Mouse (Mus musculus) gastrocnemius, adult 2 months (tissue): ENCODE results near the gene Atp5h. TPM values are rescaled to one million over a fixed set of nuclear protein-coding genes. Genes with fewer than 3 reads are reported as not detected.

ENCODE experiments used
- DNase-seq: peaks from one replicate; pipeline ENCODE4 v3.0.0; 2022
- H3K27ac ChIP-seq: fragments of 200-600 bp; 2 replicates; pipeline ENCODE4 v1.8.1; 2022; ENCODE audit warnings: mild to moderate bottlenecking
- H3K4me3 ChIP-seq: fragments of 200-600 bp; 2 replicates; pipeline ENCODE4 v1.8.1; 2022; ENCODE audit warnings: mild to moderate bottlenecking, moderate library complexity
- CTCF ChIP-seq: fragments of 200-600 bp; IDR thresholded peaks from 2 replicates; pipeline ENCODE4 v1.8.1; 2022; ENCODE audit warnings: antibody characterized with exemption, mild to moderate bottlenecking, moderate library complexity
- intact Hi-C: fragments of 180-260 bp; cut with DNase I; formaldehyde crosslinking; loops from one replicate; pipeline ENCODE4 v1.15.1; 2025
- total RNA-seq, 2 experiments: library from RNA; stranded (reverse); gene quantifications; 2 replicates each; pipeline ENCODE4 v1.2.3; 2021

The Atp5h gene
- total RNA-seq, 2 experiments from 2014 or later = 680 to 956 TPM

GRCm38 (mm10) chr11:115382891-115383290, 36.9 kb downstream of the Atp5h start:
- intact Hi-C loops = loop anchor here (10.0 kb wide), 1 partner anchor 708 kb away; the partner anchor contains the start of gene Ttyh2
- no peak for DNase-seq
- Histone ChIP-seq H3K4me3 (peak overlapping the region; percentile 92), H3K27ac (peak overlapping the region; percentile 89)
- no peak for TF ChIP-seq CTCF

GRCm38 (mm10) chr11:115381743-115382539, 37.8 kb downstream of the Atp5h start, which contains the start of gene Cdr2l:
Cdr2l (plus strand) TSS chr11:115381916.
- Histone ChIP-seq H3K4me3 (peak within 1 kb of the TSS; percentile 92), H3K27ac (peak within 1 kb of the TSS; percentile 89)
- no peak for TF ChIP-seq CTCF
- peak; percentile 94 for DNase-seq
- intact Hi-C loops = loop anchor here (10.0 kb wide), 1 partner anchor 707 kb away; the partner anchor contains the start of gene Ttyh2

DNA sequence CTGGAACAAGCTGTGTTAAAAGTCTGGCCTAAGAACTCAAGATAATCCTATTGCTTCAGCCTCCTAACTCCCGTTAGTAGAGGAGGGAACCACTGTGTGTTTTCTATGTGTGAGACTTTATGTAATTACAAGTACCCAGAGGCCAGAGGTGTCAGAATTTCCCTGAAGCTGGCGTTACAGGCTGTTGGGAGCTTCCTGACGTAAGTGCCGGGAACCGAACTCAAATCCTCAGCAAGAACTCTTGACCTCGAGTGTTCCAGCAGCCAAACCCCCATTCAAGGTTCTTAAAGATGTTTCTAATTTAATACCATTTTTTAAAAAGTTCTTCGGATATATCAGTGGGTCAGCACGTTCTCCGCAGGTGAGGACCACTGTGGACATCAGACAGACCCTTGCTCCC, 38.5 kb downstream of the Atp5h start:
- TF ChIP-seq CTCF = no peak
- Histone ChIP-seq H3K27ac (peak overlapping the region; percentile 89), H3K4me3 (peak overlapping the region; percentile 92)
- no peak for DNase-seq
- intact Hi-C loops = loop anchor here (10.0 kb wide), 1 partner anchor 706 kb away; the partner anchor contains the start of gene Ttyh2

- no peak for TF ChIP-seq CTCF
- Histone ChIP-seq H3K27ac (no peak overlapping the region), H3K4me3 (no peak overlapping the region)
- no peak for DNase-seq
- intact Hi-C loops = no loop called here
Measured at GRCm38 (mm10) chr11:115377854-115378253, 41.9 kb downstream of the Atp5h start.

GRCm38 (mm10) chr11:115377254-115377653, 42.5 kb downstream of the Atp5h start:
- H3K4me3 ChIP-seq = no peak overlapping the region
- no peak overlapping the region for H3K27ac ChIP-seq
- intact Hi-C loops = no loop called here
- TF ChIP-seq CTCF = no peak
- no peak for DNase-seq

DNA sequence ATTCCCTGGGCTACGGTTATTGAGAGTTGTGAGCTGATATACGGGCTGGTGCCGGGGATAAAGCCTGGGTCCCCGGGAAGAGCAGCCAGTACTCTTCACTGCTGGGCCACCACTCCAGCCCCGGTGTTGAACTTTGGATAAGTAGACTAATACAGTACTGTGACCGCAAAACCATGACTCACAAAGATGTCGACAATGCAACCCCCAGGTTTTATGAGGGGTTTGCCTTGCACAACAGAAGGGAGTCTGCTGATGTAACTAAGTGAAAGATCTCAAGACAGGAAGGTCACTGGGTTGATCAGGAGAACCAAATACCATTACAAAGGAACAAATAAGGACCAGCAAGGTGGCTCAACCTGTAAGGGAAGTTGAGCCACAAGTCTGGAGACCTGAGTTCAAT, 43.0 kb downstream of the Atp5h start:
- DNase-seq = no peak
- intact Hi-C loops = no loop called here
- Histone ChIP-seq H3K27ac (no peak overlapping the region), H3K4me3 (no peak overlapping the region)
- no peak for TF ChIP-seq CTCF

DNA sequence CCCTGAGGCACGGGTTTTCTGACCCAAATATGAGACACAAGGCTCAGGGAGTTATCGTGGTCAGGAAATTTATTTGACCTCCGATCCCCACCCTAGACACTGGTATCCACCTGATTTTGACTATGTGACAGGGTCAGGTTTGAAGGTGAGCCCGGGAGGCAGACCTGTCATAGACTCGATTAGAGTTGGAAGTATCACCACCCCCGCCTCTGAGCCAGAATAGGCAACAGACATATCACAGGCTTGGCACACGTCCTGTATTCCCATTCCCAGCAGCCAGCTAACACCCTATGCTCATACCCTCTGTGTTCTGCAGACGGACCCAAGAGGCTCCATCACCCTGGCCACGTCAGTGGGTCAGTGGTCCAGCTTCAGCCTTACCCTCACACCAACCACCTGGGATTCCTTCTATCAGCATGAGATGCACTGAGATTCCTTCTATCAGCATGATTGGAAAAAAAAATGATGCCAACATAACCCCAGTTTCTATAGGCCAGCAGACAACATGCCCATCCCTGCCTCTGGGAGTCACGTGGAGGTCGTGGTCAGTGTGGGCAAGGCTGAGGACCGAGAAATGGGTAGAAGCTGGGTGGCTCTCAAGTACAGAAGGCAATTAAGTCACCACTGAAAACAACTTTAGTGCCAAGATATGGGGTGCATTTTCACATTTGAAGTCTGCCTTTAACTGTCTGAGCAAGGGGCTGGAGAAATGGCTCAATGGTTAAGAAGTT, 44.9 kb downstream of the Atp5h start:
- no peak for TF ChIP-seq CTCF
- peak overlapping the region; percentile 72 for H3K27ac ChIP-seq
- intact Hi-C loops = no loop called here
- no peak for DNase-seq
- H3K4me3 ChIP-seq = peak overlapping the region; percentile 73

GRCm38 (mm10) chr11:115373805-115374694, 45.7 kb downstream of the Atp5h start:
- Histone ChIP-seq H3K4me3 (peak overlapping the region; percentile 73), H3K27ac (peak overlapping the region; percentile 72)
- intact Hi-C loops = no loop called here
- DNase-seq = peak; percentile 86
- no peak for TF ChIP-seq CTCF

- no peak for DNase-seq
- TF ChIP-seq CTCF = no peak
- Histone ChIP-seq H3K4me3 (no peak overlapping the region), H3K27ac (no peak overlapping the region)
- intact Hi-C loops = no loop called here
Measured at GRCm38 (mm10) chr11:115372737-115373136, 47.0 kb downstream of the Atp5h start.

- intact Hi-C loops = no loop called here
- DNase-seq = no peak
- Histone ChIP-seq H3K27ac (no peak overlapping the region), H3K4me3 (no peak overlapping the region)
- TF ChIP-seq CTCF = no peak
Measured at GRCm38 (mm10) chr11:115372015-115372414, 47.7 kb downstream of the Atp5h start.

- Histone ChIP-seq H3K27ac (no peak overlapping the region), H3K4me3 (no peak overlapping the region)
- intact Hi-C loops = no loop called here
- no peak for TF ChIP-seq CTCF
- DNase-seq = no peak
Measured at GRCm38 (mm10) chr11:115371354-115371753, 48.4 kb downstream of the Atp5h start.

- intact Hi-C loops = no loop called here
- DNase-seq = no peak
- TF ChIP-seq CTCF = no peak
- H3K4me3 ChIP-seq = no peak overlapping the region
- no peak overlapping the region for H3K27ac ChIP-seq
Measured at GRCm38 (mm10) chr11:115370368-115370767, 49.4 kb downstream of the Atp5h start.
